Mouse (Mus musculus) embryonic facial prominence, embryonic 12.5 days (tissue): ENCODE results near the gene Aif1. TPM values are rescaled to one million over a fixed set of nuclear protein-coding genes. Genes with fewer than 3 reads are reported as not detected.
A peak's percentile ranks its signal among the peaks of the same experiment; 100 is the strongest.

Source experiments
- ATAC-seq: fragments of 200-750 bp; cut with Nextera tagmentation; 2 replicates; pipeline ENCODE4 v1.8.0; 2017; ENCODE audit not compliant: insufficient number of reproducible peaks, insufficient read depth, low FRiP score, low TSS enrichment
- H3K27ac ChIP-seq: fragments of 300-500 bp; sonication (generic); 2 replicates; pipeline ENCODE4 v1.5.1; 2016; ENCODE audit warnings: mild to moderate bottlenecking
- H3K27me3 ChIP-seq: fragments of 300-500 bp; sonication (generic); 2 replicates; pipeline ENCODE4 v1.6.1; 2016; ENCODE audit warnings: mild to moderate bottlenecking, moderate library complexity
- H3K36me3 ChIP-seq: fragments of 300-500 bp; sonication (generic); 2 replicates; pipeline ENCODE4 v1.6.1; 2016; ENCODE audit warnings: mild to moderate bottlenecking
- H3K4me1 ChIP-seq: fragments of 300-500 bp; sonication (generic); 2 replicates; pipeline ENCODE4 v1.6.1; 2016
- H3K4me2 ChIP-seq: fragments of 300-500 bp; sonication (generic); replicated peaks from 2 replicates; pipeline ENCODE4 v1.6.1; 2016; ENCODE audit warnings: mild to moderate bottlenecking, moderate library complexity
- H3K4me3 ChIP-seq: fragments of 300-500 bp; sonication (generic); 2 replicates; pipeline ENCODE4 v1.5.1; 2016; ENCODE audit warnings: mild to moderate bottlenecking
- H3K9ac ChIP-seq: fragments of 300-500 bp; sonication (generic); 2 replicates; pipeline ENCODE4 v1.6.1; 2016; ENCODE audit warnings: mild to moderate bottlenecking, moderate library complexity
- H3K9me3 ChIP-seq: fragments of 300-500 bp; sonication (generic); 2 replicates; pipeline ENCODE4 v1.6.1; 2016; ENCODE audit warnings: mild to moderate bottlenecking, moderate library complexity
- WGBS: fragments of 180-500 bp; shearing (Covaris S2); methylation state at CpG from one replicate; pipeline ENCODE4 v1.1.7; 2016; 5-methylcytosine and 5-hydroxymethylcytosine counted together
- polyA plus RNA-seq: library from polyadenylated mRNA; unstranded; fragments of >200 nt; fragmentation: Nextera tagmentation; extraction: Ambion mirVana; gene quantifications from 2 replicates; pipeline ENCODE4 v1.2.1, GENCODE M21; 2016

The Aif1 gene
- polyA plus RNA-seq, 1 experiment from 2014 or later, result 7.0 TPM

GRCm38 (mm10) chr17:35175382-35175781 lies 486 bp downstream of the Aif1 start:
- H3K36me3 ChIP-seq, result no peaks in the 10 kb centered on the region
- H3K9ac ChIP-seq, result no peak overlapping the region
- H3K9me3 ChIP-seq, result no peaks in the 10 kb centered on the region
- H3K27me3 ChIP-seq, result no peaks in the 10 kb centered on the region
- 77% methylated on average over 6 of the region's 6 CpGs for WGBS
- no peak overlapping the region for H3K27ac ChIP-seq
- no peak overlapping the region for H3K4me3 ChIP-seq
- no peak for ATAC-seq
- no peak overlapping the region for H3K4me2 ChIP-seq
- no peaks in the 10 kb centered on the region for H3K4me1 ChIP-seq

GRCm38 (mm10) chr17:35174201-35174977 lies 1.5 kb downstream of the Aif1 start:
- Histone ChIP-seq H3K27ac (no peak overlapping the region), H3K4me3 (no peak overlapping the region), H3K4me2 (no peak overlapping the region), H3K9ac (0 out of 2 replicates have a peak overlapping the region, but pooled peaks have one; percentile 24), H3K9me3 (no peaks in the 10 kb centered on the region), H3K4me1 (no peaks in the 10 kb centered on the region), H3K27me3 (no peaks in the 10 kb centered on the region), H3K36me3 (no peaks in the 10 kb centered on the region)
- 52% methylated on average over 8 of the region's 8 CpGs for WGBS
- ATAC-seq, result no peak

- WGBS, result 73% methylated on average over 3 of the region's 3 CpGs
- no peak for ATAC-seq
Observed at GRCm38 (mm10) chr17:35173329-35173728, 2.5 kb downstream of the Aif1 start.

GRCm38 (mm10) chr17:35172445-35173234 lies 3.2 kb downstream of the Aif1 start:
- 68% methylated on average over 11 of the region's 11 CpGs for WGBS

More at GRCm38 (mm10) chr17:35173329-35173728, 2.5 kb downstream of the Aif1 start:
- Histone ChIP-seq H3K4me1 (no peaks in the 10 kb centered on the region), H3K36me3 (no peaks in the 10 kb centered on the region), H3K9ac (0 out of 2 replicates have a peak overlapping the region, but pooled peaks have one; percentile 24), H3K4me3 (no peak overlapping the region), H3K4me2 (no peak overlapping the region), H3K27ac (no peak overlapping the region), H3K9me3 (no peaks in the 10 kb centered on the region), H3K27me3 (no peaks in the 10 kb centered on the region)

GRCm38 (mm10) chr17:35168541-35169207 lies 7.2 kb downstream of the Aif1 start:
- no peaks in the 10 kb centered on the region for H3K9me3 ChIP-seq
- no peak overlapping the region for H3K9ac ChIP-seq
- H3K4me2 ChIP-seq, result no peak overlapping the region
- no peak for ATAC-seq
- no peaks in the 10 kb centered on the region for H3K36me3 ChIP-seq
- H3K27me3 ChIP-seq, result no peaks in the 10 kb centered on the region
- no peak overlapping the region for H3K27ac ChIP-seq
- H3K4me3 ChIP-seq, result no peak overlapping the region
- peaks cover 6% of the 10 kb centered on the region; the same call in 1 of the 2 replicates for H3K4me1 ChIP-seq
- WGBS, result 26% methylated on average over 4 of the region's 4 CpGs

More at GRCm38 (mm10) chr17:35172445-35173234, 3.2 kb downstream of the Aif1 start:
- no peak for ATAC-seq
- H3K4me1 ChIP-seq, result no peaks in the 10 kb centered on the region
- H3K9ac ChIP-seq, result no peak overlapping the region
- no peaks in the 10 kb centered on the region for H3K36me3 ChIP-seq
- H3K9me3 ChIP-seq, result no peaks in the 10 kb centered on the region
- H3K27me3 ChIP-seq, result no peaks in the 10 kb centered on the region
- H3K4me3 ChIP-seq, result no peak overlapping the region
- no peak overlapping the region for H3K4me2 ChIP-seq
- H3K27ac ChIP-seq, result no peak overlapping the region

DNA sequence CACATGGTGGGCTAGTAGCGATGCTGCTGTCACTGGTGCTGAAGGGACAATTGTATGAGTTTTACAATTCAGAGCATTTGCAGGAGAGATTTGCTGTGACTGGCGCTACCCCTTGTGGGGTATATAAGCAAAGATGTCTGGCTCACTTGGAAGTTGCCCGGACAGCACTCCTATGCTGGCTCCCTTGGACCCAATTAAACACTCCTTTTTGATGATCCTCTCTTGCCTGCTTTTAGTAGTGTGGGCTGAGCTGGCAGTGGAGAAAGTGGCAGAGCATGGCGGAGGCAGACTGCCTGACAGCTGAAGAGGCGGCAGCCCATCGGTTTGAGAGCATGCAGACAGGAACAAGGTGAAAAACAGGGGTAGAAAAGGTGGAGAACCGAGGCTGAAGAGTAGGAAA lies 8.1 kb downstream of the Aif1 start:
- peaks cover 10% of the 10 kb centered on the region for H3K4me1 ChIP-seq
- no peaks in the 10 kb centered on the region for H3K9me3 ChIP-seq
- no peak for ATAC-seq
- H3K4me2 ChIP-seq, result no peak overlapping the region
- H3K9ac ChIP-seq, result no peak overlapping the region
- H3K27me3 ChIP-seq, result no peaks in the 10 kb centered on the region
- 87% methylated on average over 7 of the region's 7 CpGs for WGBS
- no peaks in the 10 kb centered on the region for H3K36me3 ChIP-seq
- no peak overlapping the region for H3K4me3 ChIP-seq
- no peak overlapping the region for H3K27ac ChIP-seq

DNA sequence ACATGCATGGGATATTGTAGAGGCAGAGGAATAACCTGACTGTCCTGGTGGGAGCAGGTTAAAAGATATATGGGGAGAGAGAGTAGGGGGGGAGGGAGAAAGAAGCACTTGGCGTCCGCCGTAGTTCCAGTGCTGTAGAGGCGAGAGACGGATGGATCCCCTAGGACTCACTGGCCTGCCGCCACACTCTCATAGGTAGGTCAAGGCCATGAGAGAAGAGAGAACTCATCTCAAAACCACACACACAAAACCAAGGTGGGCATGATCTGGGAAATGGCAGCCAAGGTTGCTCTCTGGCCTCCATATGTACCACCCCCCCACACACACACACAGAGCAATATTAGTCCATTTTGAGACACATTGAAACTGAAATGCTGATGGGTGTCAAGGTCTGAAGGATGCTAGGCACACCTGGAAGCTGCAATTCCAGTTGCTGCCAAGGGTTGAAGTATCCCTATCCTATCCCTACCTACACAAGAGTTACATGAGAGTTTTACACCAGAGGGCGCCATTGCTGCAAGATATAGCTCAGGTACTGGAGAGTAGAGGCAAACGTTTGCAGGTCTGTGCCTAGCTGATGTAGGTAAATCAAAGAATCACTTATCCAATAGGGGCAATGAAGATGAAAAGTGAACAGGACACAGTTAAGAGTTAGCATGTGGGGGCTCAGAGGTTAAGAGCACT lies 9.4 kb downstream of the Aif1 start:
- peak overlapping the region; percentile 45 for H3K4me2 ChIP-seq
- H3K27ac ChIP-seq, result peak overlapping the region; percentile 97
- no peak overlapping the region for H3K9ac ChIP-seq
- H3K9me3 ChIP-seq, result no peaks in the 10 kb centered on the region
- peaks cover 9% of the 10 kb centered on the region for H3K36me3 ChIP-seq
- no peak overlapping the region for H3K4me3 ChIP-seq
- H3K27me3 ChIP-seq, result no peaks in the 10 kb centered on the region
- 67% methylated on average over 8 of the region's 8 CpGs for WGBS
- no peak for ATAC-seq
- H3K4me1 ChIP-seq, result peaks cover 18% of the 10 kb centered on the region

- WGBS, result 22% methylated on average over 12 of the region's 12 CpGs
- H3K9me3 ChIP-seq, result no peaks in the 10 kb centered on the region
- ATAC-seq, result peak; percentile 87
- H3K27me3 ChIP-seq, result no peaks in the 10 kb centered on the region
- peaks cover 17% of the 10 kb centered on the region for H3K36me3 ChIP-seq
- H3K27ac ChIP-seq, result peak overlapping the region; percentile 97
- peaks cover 18% of the 10 kb centered on the region for H3K4me1 ChIP-seq
- H3K4me2 ChIP-seq, result peak overlapping the region; percentile 45
- peak overlapping the region; percentile 100; the same call in 1 of the 2 replicates for H3K9ac ChIP-seq
- peak overlapping the region; percentile 99 for H3K4me3 ChIP-seq
Observed at GRCm38 (mm10) chr17:35165451-35166155, 10.3 kb downstream of the Aif1 start.

DNA sequence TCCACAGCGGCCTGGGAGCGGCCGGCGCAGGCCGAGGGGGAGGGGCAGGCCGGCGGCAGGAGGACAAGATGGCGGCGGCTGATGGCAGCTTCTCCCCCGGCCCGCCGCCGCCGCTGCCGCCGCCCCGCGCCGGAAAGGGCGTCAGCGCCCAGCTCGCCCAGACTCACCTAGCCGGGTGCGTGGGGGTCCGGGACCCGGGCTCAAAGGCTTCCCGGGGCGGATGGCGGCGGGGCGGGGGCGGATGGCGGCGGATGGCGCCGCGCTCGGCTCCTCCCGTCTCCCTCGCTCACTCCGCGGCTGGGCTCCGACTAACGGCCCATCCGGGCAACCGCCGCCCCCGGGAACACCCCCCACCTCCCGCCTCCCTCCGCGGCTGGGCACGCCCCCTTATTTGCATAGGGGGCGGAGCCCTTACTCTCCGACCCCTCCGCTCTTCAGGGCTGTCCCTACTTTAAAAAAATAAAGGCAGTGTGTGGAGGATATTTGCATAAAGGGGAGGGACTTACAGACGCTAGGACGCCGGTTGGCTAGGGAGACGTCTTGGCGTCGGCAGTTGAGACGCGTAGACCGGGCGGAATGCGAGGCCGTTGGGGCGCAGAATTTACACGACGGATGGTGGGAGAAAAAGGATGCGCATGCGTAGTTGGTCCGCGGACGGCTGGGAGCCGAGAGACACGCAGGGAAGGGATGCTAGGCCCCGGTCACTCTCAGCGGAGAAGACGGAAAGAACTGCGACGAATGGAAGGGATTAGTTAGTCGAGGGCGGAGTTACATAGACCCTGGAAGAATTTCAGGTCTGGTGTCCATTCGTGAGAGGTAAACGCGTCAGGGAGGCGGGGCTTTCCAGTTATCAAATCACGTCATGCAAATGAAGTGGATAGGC lies 11.1 kb downstream of the Aif1 start, which contains the start of gene Prrc2a:
Prrc2a (minus strand) TSS at position 330 of the 883 bp plus-strand sequence.
- H3K9ac ChIP-seq, result peak within 1 kb of the TSS; percentile 100
- H3K27me3 ChIP-seq, result no peaks in the 10 kb centered on the region
- peak within 1 kb of the TSS; percentile 99 for H3K4me3 ChIP-seq
- peaks cover 18% of the 10 kb centered on the region for H3K4me1 ChIP-seq
- no peaks in the 10 kb centered on the region for H3K9me3 ChIP-seq
- peak; percentile 93 for ATAC-seq
- H3K27ac ChIP-seq, result peak within 1 kb of the TSS; percentile 97
- peaks cover 25% of the 10 kb centered on the region for H3K36me3 ChIP-seq
- H3K4me2 ChIP-seq, result peak within 1 kb of the TSS; percentile 95
- WGBS, result under 1% methylated on average over 78 of the region's 89 CpGs

DNA sequence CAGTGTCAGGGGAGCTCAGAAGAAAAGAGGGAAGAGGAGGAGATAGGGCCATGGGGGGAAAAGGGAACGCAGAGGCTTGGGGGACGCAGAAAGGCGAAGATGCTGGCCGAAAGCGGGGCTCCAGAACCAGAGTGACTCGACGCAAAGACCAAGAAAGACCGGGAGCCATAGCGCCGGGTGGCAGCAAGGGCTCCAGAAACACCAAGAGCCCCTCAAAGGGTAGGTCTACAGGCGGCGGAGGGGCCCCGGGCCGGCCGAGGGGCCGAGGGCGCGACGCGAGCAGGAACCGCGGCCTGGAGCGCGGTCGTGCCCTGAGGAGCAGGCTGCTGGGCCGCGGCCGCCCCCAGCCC lies 11.7 kb downstream of the Aif1 start:
- Histone ChIP-seq H3K27ac (peak overlapping the region; percentile 97), H3K9me3 (no peaks in the 10 kb centered on the region), H3K4me2 (peak overlapping the region; percentile 95), H3K4me1 (peaks cover 18% of the 10 kb centered on the region), H3K9ac (peak overlapping the region; percentile 100), H3K4me3 (peak overlapping the region; percentile 99), H3K27me3 (no peaks in the 10 kb centered on the region), H3K36me3 (peaks cover 32% of the 10 kb centered on the region)
- no peak; the same call in 1 of the 2 replicates for ATAC-seq
- under 1% methylated on average over 25 of the region's 28 CpGs for WGBS
